Mouse (Mus musculus) neural tube, embryonic 11.5 days (tissue): ENCODE data around the gene Etv6. TPM values are rescaled to one million over a fixed set of nuclear protein-coding genes. Genes with fewer than 3 reads are reported as not detected.

ENCODE experiments used
- ATAC-seq: fragments of 200-750 bp; cut with Nextera tagmentation; 2 replicates; pipeline ENCODE4 v1.8.0; 2017; ENCODE audit warnings: moderate number of reproducible peaks, mild to moderate bottlenecking, moderate TSS enrichment, moderate library complexity; ENCODE audit not compliant: insufficient read depth, low FRiP score, low TSS enrichment
- DNase-seq: peaks from one replicate; pipeline ENCODE4 v3.0.0-alpha.2; 2015; ENCODE audit warnings: low spot score
- H3K27ac ChIP-seq: fragments of 300-500 bp; sonication (generic); 2 replicates; pipeline ENCODE4 v1.5.1; 2014; ENCODE audit warnings: low read depth, mild to moderate bottlenecking, low read length
- H3K27me3 ChIP-seq: fragments of 300-500 bp; sonication (generic); 2 replicates; pipeline ENCODE4 v1.6.1; 2014; ENCODE audit warnings: mild to moderate bottlenecking, low read length, mixed read lengths; ENCODE audit not compliant: control insufficient read depth, insufficient read depth
- H3K36me3 ChIP-seq: fragments of 300-500 bp; sonication (generic); 2 replicates; pipeline ENCODE4 v1.6.1; 2014; ENCODE audit warnings: mild to moderate bottlenecking, low read length, moderate library complexity, mixed read lengths; ENCODE audit not compliant: control insufficient read depth, insufficient read depth
- H3K4me1 ChIP-seq: fragments of 300-500 bp; sonication (generic); 2 replicates; pipeline ENCODE4 v1.6.1; 2014; ENCODE audit warnings: low read length, mixed read lengths; ENCODE audit not compliant: control insufficient read depth, insufficient read depth
- H3K4me2 ChIP-seq: fragments of 300-500 bp; sonication (generic); 2 replicates; pipeline ENCODE4 v1.6.1; 2014; ENCODE audit warnings: low read depth, mild to moderate bottlenecking, moderate library complexity
- H3K4me3 ChIP-seq: fragments of 300-500 bp; sonication (generic); 2 replicates; pipeline ENCODE4 v1.5.1; 2014; ENCODE audit warnings: low read depth, low read length
- H3K9ac ChIP-seq: fragments of 300-500 bp; sonication (generic); 2 replicates; pipeline ENCODE4 v1.6.1; 2014; ENCODE audit warnings: mild to moderate bottlenecking, low read length
- H3K9me3 ChIP-seq: fragments of 300-500 bp; sonication (generic); 2 replicates; pipeline ENCODE4 v1.6.1; 2016; ENCODE audit warnings: low read length; ENCODE audit not compliant: control insufficient read depth
- WGBS: fragments of 180-500 bp; shearing (Covaris S2); extraction: QIAGEN DNeasy Blood & Tissue Kit; methylation state at CpG from one replicate; pipeline ENCODE4 v1.1.7; 2014; 5-methylcytosine and 5-hydroxymethylcytosine counted together
- polyA plus RNA-seq: library from polyadenylated mRNA; unstranded; fragments of >200 nt; fragmentation: Nextera tagmentation; extraction: Ambion mirVana; gene quantifications from 2 replicates; pipeline ENCODE4 v1.2.1, GENCODE M21; 2014

Gene Etv6
- polyA plus RNA-seq, 1 experiment from 2014 or later, result 16.9 TPM

DNA sequence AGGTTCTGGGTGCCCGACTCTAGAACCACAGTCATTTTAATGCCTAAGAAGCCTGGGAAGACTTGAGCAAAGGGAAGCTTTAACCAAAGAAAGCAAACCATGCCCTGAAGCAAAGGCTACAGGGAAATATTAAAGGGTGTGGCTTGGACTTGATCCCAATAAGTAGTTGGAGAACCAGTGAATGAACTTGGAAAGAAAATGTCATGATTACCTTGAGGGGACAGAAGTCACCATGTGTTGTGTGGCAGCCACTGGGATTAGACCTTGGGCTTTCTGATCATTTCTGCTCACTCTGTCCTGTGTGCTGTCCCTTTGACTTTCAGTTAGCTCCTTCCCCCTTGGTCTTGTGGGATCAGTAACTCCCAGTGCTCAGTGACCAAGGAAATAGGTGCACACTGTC lies 38.9 kb downstream of the Etv6 start:
- H3K9ac ChIP-seq, result no peak overlapping the region
- no peaks in the 10 kb centered on the region for H3K27me3 ChIP-seq
- H3K4me1 ChIP-seq, result no peaks in the 10 kb centered on the region
- no peak overlapping the region for H3K4me2 ChIP-seq
- H3K9me3 ChIP-seq, result no peaks in the 10 kb centered on the region
- H3K27ac ChIP-seq, result no peak overlapping the region
- H3K4me3 ChIP-seq, result no peak overlapping the region
- no peak for DNase-seq
- 91% methylated on average over 1 of the region's 1 CpGs for WGBS
- H3K36me3 ChIP-seq, result no peaks in the 10 kb centered on the region
- no peak for ATAC-seq

DNA sequence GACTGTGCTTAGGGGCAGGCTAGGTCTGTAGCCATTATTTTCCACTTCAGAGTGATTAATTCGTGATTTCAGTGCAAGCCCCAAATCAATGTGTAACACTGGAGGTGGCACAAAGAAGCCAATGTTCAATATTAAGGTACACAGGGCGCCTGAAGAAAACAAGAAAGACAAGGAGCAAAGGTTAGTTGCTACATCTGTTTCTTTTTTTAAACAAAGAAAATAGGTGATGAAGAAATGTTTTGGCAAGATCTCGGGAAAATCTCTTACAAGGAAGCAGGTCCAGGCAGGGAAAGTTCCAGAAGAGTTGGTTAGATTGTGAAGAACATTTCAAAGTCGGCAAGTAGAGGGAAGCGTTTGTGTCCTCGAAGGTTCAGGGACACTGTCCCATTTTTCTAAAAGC lies 39.5 kb downstream of the Etv6 start:
- Histone ChIP-seq H3K27ac (no peak overlapping the region), H3K4me1 (no peaks in the 10 kb centered on the region), H3K4me3 (no peak overlapping the region), H3K36me3 (no peaks in the 10 kb centered on the region), H3K27me3 (no peaks in the 10 kb centered on the region), H3K9ac (no peak overlapping the region), H3K9me3 (no peaks in the 10 kb centered on the region), H3K4me2 (no peak overlapping the region)
- DNase-seq, result no peak
- 92% methylated on average over 6 of the region's 6 CpGs for WGBS
- no peak for ATAC-seq

DNA sequence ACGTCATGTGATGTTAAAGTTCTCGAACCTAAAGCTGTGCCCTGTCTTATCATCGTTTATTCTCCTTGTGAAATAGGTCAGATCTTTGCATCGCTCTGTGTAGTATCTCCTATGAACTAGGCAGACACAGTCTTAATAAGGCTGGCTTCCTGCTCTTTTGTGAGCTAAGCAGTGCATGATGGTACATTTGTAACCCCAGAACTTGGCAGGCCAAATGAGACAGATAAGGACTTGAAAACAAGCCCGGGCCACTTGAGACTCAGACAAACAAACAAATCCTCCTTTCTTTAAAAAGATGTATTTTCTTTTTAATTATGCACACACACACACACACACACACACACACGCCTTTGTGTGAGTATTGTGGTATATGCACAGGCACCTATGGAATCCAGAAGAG lies 42.5 kb downstream of the Etv6 start:
- Histone ChIP-seq H3K4me2 (no peak overlapping the region), H3K36me3 (no peaks in the 10 kb centered on the region; the same call in 1 of the 2 replicates), H3K4me3 (no peak overlapping the region), H3K9ac (no peak overlapping the region), H3K9me3 (no peaks in the 10 kb centered on the region), H3K4me1 (no peaks in the 10 kb centered on the region), H3K27me3 (no peaks in the 10 kb centered on the region), H3K27ac (no peak overlapping the region)
- ATAC-seq (no peak), DNase-seq (no peak)
- 92% methylated on average over 6 of the region's 6 CpGs for WGBS

DNA sequence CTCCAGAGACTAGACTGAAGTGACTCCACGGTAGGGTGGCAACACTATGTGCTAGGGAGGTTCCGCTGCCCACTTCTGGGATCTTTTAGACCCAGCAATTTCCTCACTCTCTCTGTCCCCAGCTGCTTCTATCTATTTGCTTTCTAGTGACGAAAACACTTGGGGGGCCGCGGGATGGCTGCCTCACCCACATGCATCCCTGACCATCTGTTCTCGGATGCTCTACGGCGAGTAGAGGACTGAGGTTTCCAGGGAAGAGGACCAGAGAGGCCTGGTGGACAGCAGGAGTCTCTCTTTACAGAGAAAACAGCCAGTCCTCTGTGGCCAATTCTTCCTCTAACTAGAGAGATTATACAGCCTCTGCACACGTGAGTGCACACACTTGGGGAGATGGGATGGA lies 43.6 kb downstream of the Etv6 start:
- Histone ChIP-seq H3K27me3 (no peaks in the 10 kb centered on the region), H3K27ac (no peak overlapping the region), H3K9me3 (no peaks in the 10 kb centered on the region), H3K4me2 (no peak overlapping the region), H3K4me3 (no peak overlapping the region), H3K36me3 (no peaks in the 10 kb centered on the region; the same call in 1 of the 2 replicates), H3K9ac (no peak overlapping the region), H3K4me1 (no peaks in the 10 kb centered on the region)
- ATAC-seq (no peak), DNase-seq (no peak)
- 72% methylated on average over 9 of the region's 9 CpGs for WGBS

DNA sequence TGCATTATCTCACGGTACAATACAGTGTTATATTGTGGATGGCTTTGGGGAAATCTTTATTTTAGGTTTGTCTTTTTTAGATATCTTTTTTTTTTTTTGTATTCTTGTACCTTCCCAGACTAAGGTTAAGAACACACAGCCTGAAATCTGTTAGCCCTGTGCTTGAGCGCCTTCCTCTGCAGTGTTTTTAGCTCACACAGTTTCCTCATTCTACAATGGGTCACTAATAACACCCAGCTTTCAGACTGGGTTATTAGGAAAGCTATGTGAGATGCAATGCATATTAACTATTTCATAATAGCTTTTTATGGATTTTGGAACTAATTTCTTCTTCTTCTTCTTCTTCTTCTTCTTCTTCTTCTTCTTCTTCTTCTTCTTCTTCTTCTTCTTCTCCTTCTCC lies 44.1 kb downstream of the Etv6 start:
- no peak for DNase-seq
- Histone ChIP-seq H3K36me3 (no peaks in the 10 kb centered on the region; the same call in 1 of the 2 replicates), H3K4me3 (no peak overlapping the region), H3K9ac (no peak overlapping the region), H3K27me3 (no peaks in the 10 kb centered on the region), H3K27ac (no peak overlapping the region), H3K4me2 (no peak overlapping the region), H3K4me1 (no peaks in the 10 kb centered on the region), H3K9me3 (no peaks in the 10 kb centered on the region)
- ATAC-seq, result no peak
- WGBS, result 94% methylated on average over 2 of the region's 2 CpGs

DNA sequence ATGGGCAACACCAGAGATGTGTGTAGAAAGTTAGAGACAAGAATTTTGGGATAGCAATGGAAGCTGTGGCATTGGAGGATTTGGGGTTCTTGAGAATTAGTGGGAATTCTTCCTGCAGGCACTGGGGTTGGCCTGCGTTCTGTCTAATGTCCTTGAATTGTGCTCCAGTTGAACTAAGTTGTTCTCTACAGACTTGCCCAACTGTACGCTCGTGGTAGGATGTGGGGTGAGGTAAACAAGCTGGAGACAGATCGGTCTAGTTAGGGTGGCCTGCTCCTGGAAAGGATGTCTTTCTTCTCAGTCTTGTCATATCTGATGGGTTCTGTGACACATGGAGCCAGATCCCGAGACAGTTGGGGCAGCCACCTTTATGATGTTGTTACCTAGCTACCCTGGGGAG lies 45.4 kb downstream of the Etv6 start:
- WGBS, result 98% methylated on average over 5 of the region's 5 CpGs
- Histone ChIP-seq H3K4me1 (no peaks in the 10 kb centered on the region), H3K9me3 (no peaks in the 10 kb centered on the region), H3K27me3 (no peaks in the 10 kb centered on the region), H3K9ac (no peak overlapping the region), H3K4me3 (no peak overlapping the region), H3K4me2 (no peak overlapping the region), H3K36me3 (no peaks in the 10 kb centered on the region; the same call in 1 of the 2 replicates), H3K27ac (no peak overlapping the region)
- ATAC-seq (no peak), DNase-seq (no peak)

DNA sequence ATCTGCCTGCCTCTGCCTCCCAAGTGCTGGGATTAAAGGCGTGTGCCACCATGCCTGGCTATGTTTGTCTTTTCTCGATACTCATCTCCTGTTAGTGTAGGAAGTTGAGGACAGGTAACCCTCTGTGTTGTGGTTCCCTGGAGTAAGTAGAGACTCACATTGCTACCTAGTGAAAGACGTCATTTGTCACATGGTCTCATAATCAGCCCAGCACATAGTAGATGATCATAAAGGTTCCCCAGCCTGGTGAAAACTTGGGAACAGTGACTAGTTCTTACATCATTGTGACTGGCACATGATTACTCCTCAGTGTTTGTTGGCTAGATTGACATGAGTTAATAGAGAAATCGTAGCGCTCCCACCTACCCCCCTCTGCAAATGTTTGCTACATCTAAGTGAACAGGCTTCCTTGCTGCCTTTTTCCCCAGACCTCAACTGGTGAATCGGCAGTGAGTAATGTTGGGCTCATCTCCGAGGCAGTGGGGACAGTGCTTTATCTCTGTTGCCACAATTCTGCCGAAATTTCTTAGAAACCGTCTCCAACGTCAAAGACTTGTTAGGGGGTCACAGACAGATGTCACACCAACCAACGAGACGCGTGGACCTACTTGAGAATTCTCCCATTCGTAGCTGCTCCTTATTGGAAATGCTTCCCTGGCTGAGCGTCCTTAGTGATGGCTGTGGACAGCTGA lies 46.9 kb downstream of the Etv6 start:
- H3K27ac ChIP-seq, result no peak overlapping the region
- H3K4me1 ChIP-seq, result no peaks in the 10 kb centered on the region
- no peaks in the 10 kb centered on the region for H3K27me3 ChIP-seq
- DNase-seq, result no peak
- WGBS, result 94% methylated on average over 15 of the region's 15 CpGs
- ATAC-seq, result no peak
- H3K4me3 ChIP-seq, result no peak overlapping the region
- H3K9me3 ChIP-seq, result no peaks in the 10 kb centered on the region
- no peaks in the 10 kb centered on the region; the same call in 1 of the 2 replicates for H3K36me3 ChIP-seq
- no peak overlapping the region for H3K4me2 ChIP-seq
- no peak overlapping the region for H3K9ac ChIP-seq

DNA sequence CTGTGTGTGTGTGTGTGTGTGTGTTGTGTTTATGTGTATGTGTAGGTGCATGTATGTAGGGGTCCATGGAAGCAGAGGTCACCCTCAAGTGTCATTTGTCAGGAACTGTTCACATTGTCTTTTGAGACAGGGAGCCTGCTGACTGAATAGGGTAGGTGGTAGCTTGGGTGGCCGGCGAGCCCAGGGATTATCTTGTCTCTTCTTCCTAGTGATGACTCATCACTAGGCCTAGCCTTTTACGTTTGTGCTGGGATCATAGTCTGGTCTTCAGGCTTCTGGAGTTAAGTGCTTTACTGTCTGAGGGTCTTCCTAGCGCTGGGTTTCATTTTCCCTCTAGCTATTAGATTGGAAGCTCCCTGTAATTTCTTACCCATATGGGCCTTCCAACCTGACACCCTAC lies 47.9 kb downstream of the Etv6 start:
- Histone ChIP-seq H3K4me1 (no peaks in the 10 kb centered on the region), H3K4me2 (no peak overlapping the region), H3K36me3 (no peaks in the 10 kb centered on the region; the same call in 1 of the 2 replicates), H3K27me3 (no peaks in the 10 kb centered on the region), H3K27ac (no peak overlapping the region), H3K9ac (no peak overlapping the region), H3K9me3 (no peaks in the 10 kb centered on the region), H3K4me3 (no peak overlapping the region)
- ATAC-seq (no peak), DNase-seq (no peak)
- WGBS, result 77% methylated on average over 4 of the region's 4 CpGs

DNA sequence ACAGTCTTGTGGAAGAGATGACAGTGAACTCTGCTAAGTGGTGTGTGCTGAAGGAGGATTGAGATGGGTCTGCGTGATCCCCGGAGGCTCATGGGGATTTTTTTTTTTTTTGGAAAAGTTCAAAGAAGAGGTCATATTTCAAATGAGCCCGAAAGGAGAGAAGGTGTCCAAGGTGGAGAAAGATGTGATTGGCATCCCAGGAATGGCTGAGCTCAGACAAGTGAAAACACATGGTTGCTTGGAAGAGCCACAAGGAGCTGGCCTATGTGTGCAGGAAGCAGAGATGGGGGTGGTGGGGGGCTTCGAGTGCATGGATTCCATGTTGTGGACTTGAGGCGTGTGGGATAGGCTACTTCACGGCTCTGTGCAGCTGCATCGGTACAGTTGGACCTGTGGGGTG lies 50.9 kb downstream of the Etv6 start:
- Histone ChIP-seq H3K27me3 (no peaks in the 10 kb centered on the region), H3K27ac (no peak overlapping the region), H3K36me3 (no peaks in the 10 kb centered on the region; the same call in 1 of the 2 replicates), H3K9me3 (no peaks in the 10 kb centered on the region), H3K4me3 (no peak overlapping the region), H3K4me2 (no peak overlapping the region), H3K9ac (no peak overlapping the region), H3K4me1 (no peaks in the 10 kb centered on the region)
- DNase-seq (no peak), ATAC-seq (no peak)
- whole genome bisulfite sequencing, result 66% methylated on average over 7 of the region's 7 CpGs
